Mouse (Mus musculus): Measurements from ENCODE around the gene Itgb4.
"Not testable (repeated sequence)": the region's sequence is repeated elsewhere in the genome, so short reads cannot be mapped to it uniquely, and the experiment has no call there.

Gene Itgb4

GRCm38 (mm10) chr11:116004840-116005700 is 30.6 kb downstream of the Itgb4 start:
- in situ Hi-C loops (cut with MboI; ENCODE audit: low pct_unique_long_range_greater_than_20kb in 1 of 2, low sequenced_read_pairs in 2 of 2, unreplicated experiment in 1 of 2): loop anchor here in 1 of 2 experiments (5.0 kb wide), 1 partner anchor 68 kb away; no protein-coding TSS in a partner anchor

- in situ Hi-C loops (cut with MboI; ENCODE audit: low pct_unique_long_range_greater_than_20kb in 1 of 2, low sequenced_read_pairs in 2 of 2, unreplicated experiment in 1 of 2): no loop called here
Measured at GRCm38 (mm10) chr11:116005701-116006419, 31.4 kb downstream of the Itgb4 start.

GRCm38 (mm10) chr11:116007095-116007850 is 32.8 kb downstream of the Itgb4 start:
- in situ Hi-C loops (cut with MboI; ENCODE audit: low pct_unique_long_range_greater_than_20kb in 1 of 2, low sequenced_read_pairs in 2 of 2, unreplicated experiment in 1 of 2): no loop called here

GRCm38 (mm10) chr11:116008411-116008810 is 33.9 kb downstream of the Itgb4 start:
- in situ Hi-C loops (cut with MboI; ENCODE audit: low pct_unique_long_range_greater_than_20kb in 1 of 2, low sequenced_read_pairs in 2 of 2, unreplicated experiment in 1 of 2): no loop called here

- in situ Hi-C loops (cut with MboI; ENCODE audit: low pct_unique_long_range_greater_than_20kb in 1 of 2, low sequenced_read_pairs in 2 of 2, unreplicated experiment in 1 of 2): no loop called here
Measured at GRCm38 (mm10) chr11:116008832-116009375, 34.4 kb downstream of the Itgb4 start.

GRCm38 (mm10) chr11:116009661-116010060 is 35.2 kb downstream of the Itgb4 start:
- in situ Hi-C loops (cut with MboI; ENCODE audit: low pct_unique_long_range_greater_than_20kb in 1 of 2, low sequenced_read_pairs in 2 of 2, unreplicated experiment in 1 of 2): no loop called here

GRCm38 (mm10) chr11:116010146-116010545 is 35.6 kb downstream of the Itgb4 start:
- in situ Hi-C loops (cut with MboI; ENCODE audit: low pct_unique_long_range_greater_than_20kb in 1 of 2, low sequenced_read_pairs in 2 of 2, unreplicated experiment in 1 of 2): no loop called here

- in situ Hi-C loops (cut with MboI; ENCODE audit: low pct_unique_long_range_greater_than_20kb in 1 of 2, low sequenced_read_pairs in 2 of 2, unreplicated experiment in 1 of 2): no loop called here
Measured at GRCm38 (mm10) chr11:116010948-116011347, 36.4 kb downstream of the Itgb4 start.

GRCm38 (mm10) chr11:116011529-116012261 is 37.2 kb downstream of the Itgb4 start:
- in situ Hi-C loops (cut with MboI; ENCODE audit: low pct_unique_long_range_greater_than_20kb in 1 of 2, low sequenced_read_pairs in 2 of 2, unreplicated experiment in 1 of 2): no loop called here

- in situ Hi-C loops (cut with MboI; ENCODE audit: low pct_unique_long_range_greater_than_20kb in 1 of 2, low sequenced_read_pairs in 2 of 2, unreplicated experiment in 1 of 2): no loop called here
Measured at GRCm38 (mm10) chr11:116012262-116012947, 37.9 kb downstream of the Itgb4 start, which contains the start of gene Galk1. Gene Galk1, minus strand, starts transcription at chr11:116012719.

- in situ Hi-C loops (cut with MboI; ENCODE audit: low pct_unique_long_range_greater_than_20kb in 1 of 2, low sequenced_read_pairs in 2 of 2, unreplicated experiment in 1 of 2): no loop called here
Measured at GRCm38 (mm10) chr11:116014821-116015220, 40.3 kb downstream of the Itgb4 start.

- in situ Hi-C loops (cut with MboI; ENCODE audit: low pct_unique_long_range_greater_than_20kb in 1 of 2, low sequenced_read_pairs in 2 of 2, unreplicated experiment in 1 of 2): no loop called here
Measured at GRCm38 (mm10) chr11:116018106-116018505, 43.6 kb downstream of the Itgb4 start.

GRCm38 (mm10) chr11:116018867-116019266 is 44.4 kb downstream of the Itgb4 start:
- in situ Hi-C loops (cut with MboI; ENCODE audit: low pct_unique_long_range_greater_than_20kb in 1 of 2, low sequenced_read_pairs in 2 of 2, unreplicated experiment in 1 of 2): not testable (repeated sequence)

- in situ Hi-C loops (cut with MboI; ENCODE audit: low pct_unique_long_range_greater_than_20kb in 1 of 2, low sequenced_read_pairs in 2 of 2, unreplicated experiment in 1 of 2): no loop called here
Measured at GRCm38 (mm10) chr11:116019360-116019791, 44.9 kb downstream of the Itgb4 start.

GRCm38 (mm10) chr11:116019976-116020411 is 45.5 kb downstream of the Itgb4 start:
- in situ Hi-C loops (cut with MboI; ENCODE audit: low pct_unique_long_range_greater_than_20kb in 1 of 2, low sequenced_read_pairs in 2 of 2, unreplicated experiment in 1 of 2): no loop called here

GRCm38 (mm10) chr11:116020519-116020922 is 46.0 kb downstream of the Itgb4 start:
- in situ Hi-C loops (cut with MboI; ENCODE audit: low pct_unique_long_range_greater_than_20kb in 1 of 2, low sequenced_read_pairs in 2 of 2, unreplicated experiment in 1 of 2): no loop called here
